Mouse (Mus musculus) lung, postnatal 0 days (tissue): ENCODE measurements at regions not wholly inside any gene's neighbourhood (a gene's known extent, or its start where the extent isn't known, plus 50 kb on each side); places are given as distances from the start of the nearest gene placed in this dataset.

Experiments
- CTCF ChIP-seq: IDR thresholded peaks from 2 replicates; pipeline ENCODE4 v1.5.1; 2016; ENCODE audit warnings: antibody characterized with exemption, mild to moderate bottlenecking
- EP300 ChIP-seq: IDR thresholded peaks from 2 replicates; pipeline ENCODE4 v1.6.1; 2016; ENCODE audit warnings: antibody characterized with exemption, mild to moderate bottlenecking, control low read depth

DNA sequence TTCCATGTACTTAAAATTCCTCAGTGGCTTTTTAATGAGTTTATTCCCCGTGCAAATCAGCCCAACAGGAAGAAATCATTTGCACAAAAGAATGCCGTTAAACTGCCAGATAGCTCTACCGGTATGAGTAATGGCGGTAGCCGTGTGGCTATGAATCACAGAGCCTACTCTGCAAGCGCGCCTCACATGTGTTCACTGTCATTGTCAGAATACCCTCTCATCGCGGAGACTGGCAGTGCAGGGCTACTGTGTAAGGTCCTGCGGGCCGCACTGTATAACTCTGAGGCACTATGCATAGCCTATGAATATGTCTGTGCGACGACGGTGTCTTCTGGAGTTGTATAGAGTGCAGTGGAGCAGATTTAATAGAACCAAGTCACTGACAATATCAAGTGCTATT lies 170.2 kb downstream of the Unc5cl start:
- TF ChIP-seq CTCF (no peak), EP300 (no peak)
